Mouse (Mus musculus) embryonic facial prominence, embryonic 11.5 days (tissue): ENCODE measurements at regions not wholly inside any gene's neighbourhood (a gene's known extent, or its start where the extent isn't known, plus 50 kb on each side); places are given as distances from the start of the nearest gene placed in this dataset.

ENCODE experiments used
- ATAC-seq: fragments of 200-750 bp; cut with Nextera tagmentation; replicated peaks from 2 replicates; pipeline ENCODE4 v1.8.0; 2017; ENCODE audit warnings: low read depth; ENCODE audit not compliant: insufficient number of reproducible peaks, low FRiP score, low TSS enrichment
- DNase-seq: peaks from one replicate; pipeline ENCODE4 v3.0.0-alpha.2; 2015; ENCODE audit warnings: low spot score
- H3K27ac ChIP-seq: fragments of 300-500 bp; sonication (generic); replicated peaks from 2 replicates; pipeline ENCODE4 v1.5.1; 2014; ENCODE audit warnings: mild to moderate bottlenecking, low read depth, low read length, control low read depth
- H3K27me3 ChIP-seq: fragments of 300-500 bp; sonication (generic); 2 replicates; pipeline ENCODE4 v1.6.1; 2014; ENCODE audit warnings: mild to moderate bottlenecking, low read length, moderate library complexity, mixed read lengths; ENCODE audit not compliant: control insufficient read depth, insufficient read depth
- H3K36me3 ChIP-seq: fragments of 300-500 bp; sonication (generic); replicated peaks from 2 replicates; pipeline ENCODE4 v1.6.1; 2014; ENCODE audit warnings: low read depth, mild to moderate bottlenecking, low read length, moderate library complexity, mixed read lengths; ENCODE audit not compliant: control insufficient read depth, insufficient read depth
- H3K4me1 ChIP-seq: fragments of 300-500 bp; sonication (generic); 2 replicates; pipeline ENCODE4 v1.6.1; 2014; ENCODE audit warnings: low read length, mixed read lengths; ENCODE audit not compliant: control insufficient read depth, insufficient read depth
- H3K4me2 ChIP-seq: fragments of 300-500 bp; sonication (generic); 2 replicates; pipeline ENCODE4 v1.6.1; 2014; ENCODE audit warnings: low read depth, mild to moderate bottlenecking, control low read depth, low read length, moderate library complexity
- H3K4me3 ChIP-seq: fragments of 300-500 bp; sonication (generic); 2 replicates; pipeline ENCODE4 v1.5.1; 2014; ENCODE audit warnings: low read depth, low read length, control low read depth
- H3K9ac ChIP-seq: fragments of 300-500 bp; sonication (generic); replicated peaks from 2 replicates; pipeline ENCODE4 v1.6.1; 2014; ENCODE audit warnings: mild to moderate bottlenecking, control low read depth, low read length
- H3K9me3 ChIP-seq: fragments of 300-500 bp; sonication (generic); replicated peaks from 2 replicates; pipeline ENCODE4 v1.6.1; 2016; ENCODE audit warnings: mild to moderate bottlenecking, low read length, inconsistent platforms, mixed read lengths; ENCODE audit not compliant: control insufficient read depth
- WGBS: fragments of 180-500 bp; shearing (Covaris S2); extraction: QIAGEN DNeasy Blood & Tissue Kit; methylation state at CpG from one replicate; pipeline ENCODE4 v1.1.7; 2014; 5-methylcytosine and 5-hydroxymethylcytosine counted together

DNA sequence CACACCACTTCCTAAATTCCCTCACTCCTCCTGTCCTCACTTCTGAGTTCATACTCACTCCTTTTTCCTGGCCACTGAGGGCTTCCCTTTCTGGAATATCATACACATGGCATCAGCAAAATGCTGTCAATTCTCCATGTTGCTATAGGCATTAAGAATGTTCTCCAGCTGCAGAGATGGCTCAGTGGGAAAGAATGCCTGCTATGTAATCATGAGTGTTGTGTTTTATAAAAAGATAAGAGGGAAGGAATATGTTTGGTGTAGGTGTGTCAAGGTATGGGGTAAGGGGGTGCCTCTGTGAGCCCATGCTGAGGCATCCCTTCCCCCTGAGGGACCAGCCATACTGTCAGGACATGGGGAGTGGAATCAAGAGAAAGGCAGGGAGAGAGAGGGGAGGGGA, 207.6 kb downstream of the Phlda1 start:
- no peak overlapping the region for H3K4me2 ChIP-seq
- H3K9me3 ChIP-seq: no peaks in the 10 kb centered on the region
- no peaks in the 10 kb centered on the region for H3K27me3 ChIP-seq
- DNase-seq (no peak), ATAC-seq (no peak)
- H3K4me3 ChIP-seq: no peak overlapping the region
- no peaks in the 10 kb centered on the region for H3K36me3 ChIP-seq
- no peaks in the 10 kb centered on the region for H3K4me1 ChIP-seq
- H3K27ac ChIP-seq: no peak overlapping the region
- no peak overlapping the region for H3K9ac ChIP-seq

DNA sequence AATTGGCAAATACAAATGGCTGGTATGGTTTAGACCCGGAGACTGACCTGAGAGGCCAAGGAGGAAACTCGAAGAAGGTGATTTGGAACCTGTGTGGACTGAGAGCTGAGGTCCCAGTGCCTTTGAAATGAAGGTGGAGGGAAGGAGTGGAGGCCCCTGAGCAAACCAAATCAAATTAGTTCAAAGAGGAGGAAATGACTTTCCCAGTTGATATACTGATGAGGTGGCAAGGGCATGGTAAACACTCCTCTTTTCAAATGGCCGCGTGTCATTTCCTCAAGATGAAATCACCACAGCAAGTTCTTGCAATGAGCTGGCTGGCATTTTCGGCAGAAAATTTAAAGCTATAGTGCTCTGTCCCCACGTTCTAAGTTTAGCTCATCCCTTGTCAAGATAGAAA, 209.1 kb downstream of the Phlda1 start:
- Histone ChIP-seq H3K4me1 (no peaks in the 10 kb centered on the region), H3K9ac (no peak overlapping the region), H3K27me3 (no peaks in the 10 kb centered on the region), H3K4me3 (no peak overlapping the region), H3K27ac (no peak overlapping the region), H3K9me3 (no peaks in the 10 kb centered on the region), H3K36me3 (no peaks in the 10 kb centered on the region), H3K4me2 (no peak overlapping the region)
- DNase-seq: no peak
- no peak for ATAC-seq
- 78% methylated on average over 6 of the region's 6 CpGs for WGBS

DNA sequence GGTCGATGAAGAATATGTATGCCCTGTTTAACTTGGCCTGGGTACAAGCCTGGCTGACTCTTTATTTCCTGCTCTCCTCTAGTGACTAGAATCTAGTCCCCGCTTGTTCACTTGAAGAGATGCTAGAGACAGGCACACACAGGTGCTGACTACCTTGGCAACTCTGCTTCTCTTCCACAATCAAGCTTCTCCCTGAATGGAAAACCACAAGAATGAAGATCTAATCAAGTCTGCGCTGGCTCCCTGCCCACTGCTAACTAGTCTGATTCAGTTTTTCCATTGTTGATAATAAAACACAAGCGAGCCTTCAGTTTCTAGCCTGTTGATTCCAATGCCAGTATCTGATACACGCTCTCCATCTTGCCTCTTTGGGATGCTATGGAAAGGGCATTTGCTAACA, 213.5 kb downstream of the Phlda1 start:
- H3K4me2 ChIP-seq: no peak overlapping the region
- H3K4me1 ChIP-seq: no peaks in the 10 kb centered on the region
- no peak overlapping the region for H3K4me3 ChIP-seq
- H3K27ac ChIP-seq: no peak overlapping the region
- no peaks in the 10 kb centered on the region for H3K36me3 ChIP-seq
- H3K9ac ChIP-seq: no peak overlapping the region
- DNase-seq (no peak), ATAC-seq (no peak)
- no peaks in the 10 kb centered on the region for H3K9me3 ChIP-seq
- H3K27me3 ChIP-seq: no peaks in the 10 kb centered on the region
- WGBS: 94% methylated on average over 5 of the region's 5 CpGs

- ATAC-seq (no peak), DNase-seq (no peak)
- H3K4me2 ChIP-seq: no peak overlapping the region
- 76% methylated on average over 5 of the region's 5 CpGs for WGBS
- H3K27me3 ChIP-seq: no peaks in the 10 kb centered on the region
- H3K4me1 ChIP-seq: no peaks in the 10 kb centered on the region
- no peak overlapping the region for H3K4me3 ChIP-seq
- H3K9ac ChIP-seq: no peak overlapping the region
- H3K27ac ChIP-seq: no peak overlapping the region
- no peaks in the 10 kb centered on the region for H3K9me3 ChIP-seq
- H3K36me3 ChIP-seq: no peaks in the 10 kb centered on the region
These were observed 215.0 kb downstream of the Phlda1 start for GRCm38 (mm10) chr10:111721068-111721467.

GRCm38 (mm10) chr10:111723885-111724284, 217.8 kb downstream of the Phlda1 start:
- ATAC-seq (no peak), DNase-seq (no peak)
- Histone ChIP-seq H3K27ac (no peak overlapping the region), H3K9me3 (no peaks in the 10 kb centered on the region), H3K4me3 (no peak overlapping the region), H3K4me2 (no peak overlapping the region), H3K4me1 (no peaks in the 10 kb centered on the region), H3K36me3 (no peaks in the 10 kb centered on the region), H3K27me3 (no peaks in the 10 kb centered on the region), H3K9ac (no peak overlapping the region)
- 75% methylated on average over 2 of the region's 2 CpGs for WGBS

DNA sequence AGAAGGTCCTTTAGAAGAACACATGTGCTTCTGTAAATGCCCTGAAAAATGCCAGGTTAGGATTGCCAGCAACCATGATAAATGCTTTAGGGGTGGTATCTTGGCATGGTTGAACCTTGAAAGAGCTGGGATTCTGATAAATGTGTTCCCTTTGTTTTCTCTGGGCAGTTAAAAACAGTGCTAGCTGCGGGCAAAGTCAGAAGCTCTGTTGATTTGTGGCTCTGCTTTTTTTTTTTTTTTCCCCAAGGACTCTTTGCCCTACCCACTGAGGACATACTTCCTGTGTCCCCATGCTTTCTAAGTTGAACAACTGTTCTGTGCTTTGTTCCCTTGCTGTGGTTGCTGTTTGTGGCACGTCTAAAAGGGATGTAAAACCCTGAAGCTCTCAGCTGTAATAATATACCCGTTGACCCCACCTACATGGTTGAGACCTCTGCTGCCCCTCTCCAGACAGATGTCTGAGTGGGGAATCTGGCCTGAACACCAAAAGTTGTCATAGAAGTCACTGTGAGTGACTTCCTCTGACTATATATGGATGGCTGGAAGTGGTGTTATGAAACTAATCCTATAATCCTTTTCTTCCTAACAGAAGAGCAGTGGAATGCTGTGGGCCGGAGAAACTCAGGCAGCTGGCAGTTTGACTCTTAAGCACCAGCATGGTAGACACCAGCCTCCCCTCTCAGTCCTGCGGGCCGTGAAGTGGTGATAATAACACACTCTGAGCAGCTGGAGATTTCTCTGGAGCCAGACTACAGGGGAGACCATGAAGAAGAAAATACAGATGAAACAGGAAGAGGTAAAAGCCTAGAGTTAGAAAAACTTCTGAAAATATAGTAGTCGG, 218.7 kb downstream of the Phlda1 start:
- Histone ChIP-seq H3K36me3 (no peaks in the 10 kb centered on the region), H3K4me1 (no peaks in the 10 kb centered on the region), H3K4me2 (no peak overlapping the region), H3K27ac (no peak overlapping the region), H3K27me3 (no peaks in the 10 kb centered on the region), H3K4me3 (no peak overlapping the region), H3K9me3 (no peaks in the 10 kb centered on the region), H3K9ac (no peak overlapping the region)
- WGBS: 43% methylated on average over 7 of the region's 7 CpGs
- ATAC-seq (no peak), DNase-seq (no peak)

DNA sequence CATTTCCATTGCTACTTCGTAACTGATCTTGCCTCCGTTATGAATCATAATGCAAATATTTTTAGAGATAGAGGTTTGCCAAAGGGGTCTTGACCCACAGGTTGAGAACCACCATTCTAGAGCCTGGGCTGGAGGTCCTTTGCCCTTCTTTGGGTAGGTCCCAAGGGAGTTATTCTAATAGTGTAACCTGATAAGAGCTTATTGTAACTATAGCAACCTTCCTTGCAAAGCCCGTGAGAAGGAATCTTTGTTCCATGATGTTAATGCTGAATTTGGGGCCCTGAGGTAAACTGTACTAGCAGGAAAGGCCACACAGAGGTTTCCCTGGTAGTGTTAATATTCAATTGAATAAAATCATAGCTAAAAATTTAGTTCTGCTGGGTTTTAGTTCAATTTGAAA, 229.9 kb downstream of the Phlda1 start:
- ATAC-seq (no peak), DNase-seq (peak; percentile 50)
- no peaks in the 10 kb centered on the region for H3K27me3 ChIP-seq
- H3K4me3 ChIP-seq: no peak overlapping the region
- no peak overlapping the region for H3K9ac ChIP-seq
- H3K9me3 ChIP-seq: no peaks in the 10 kb centered on the region
- no peak overlapping the region for H3K27ac ChIP-seq
- no peaks in the 10 kb centered on the region for H3K36me3 ChIP-seq
- 45% methylated on average over 3 of the region's 3 CpGs for WGBS
- H3K4me1 ChIP-seq: no peaks in the 10 kb centered on the region
- no peak overlapping the region for H3K4me2 ChIP-seq

DNA sequence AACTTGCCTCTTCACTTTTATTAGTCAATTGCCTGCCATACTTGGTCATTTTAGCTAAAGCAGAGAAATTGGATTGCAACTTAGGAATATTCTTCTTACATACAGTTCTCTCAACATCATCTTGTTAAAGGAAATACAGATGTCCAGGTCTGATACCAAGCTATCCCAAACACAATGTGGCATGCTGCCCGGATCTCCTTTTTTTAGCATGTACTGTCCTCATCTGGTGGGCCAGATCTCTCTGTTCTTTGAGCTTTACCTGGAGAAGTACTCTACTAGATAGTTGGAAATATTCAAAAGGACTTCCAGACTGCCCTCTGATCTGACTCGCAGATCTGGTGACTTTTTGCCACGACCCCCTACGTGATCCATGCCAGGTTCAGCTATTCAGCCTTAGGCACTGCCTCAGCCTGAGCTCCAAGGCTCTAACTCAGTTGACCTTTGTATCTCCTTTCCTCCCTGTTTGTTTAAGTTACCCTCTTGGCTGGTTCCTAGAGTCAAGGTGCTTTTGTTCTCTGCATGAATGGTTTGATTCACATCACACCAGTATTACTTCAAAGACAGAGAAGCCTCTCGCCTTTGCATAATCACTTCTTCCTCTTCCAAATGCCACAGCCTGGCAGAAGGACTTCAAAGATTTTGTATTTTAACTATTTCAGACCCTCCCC, 232.9 kb upstream of the Krr1 start:
- DNase-seq (no peak), ATAC-seq (no peak)
- Histone ChIP-seq H3K27me3 (no peaks in the 10 kb centered on the region), H3K4me2 (no peak overlapping the region), H3K4me1 (no peaks in the 10 kb centered on the region), H3K4me3 (no peak overlapping the region), H3K27ac (no peak overlapping the region), H3K9me3 (no peaks in the 10 kb centered on the region), H3K9ac (no peak overlapping the region), H3K36me3 (no peaks in the 10 kb centered on the region)
- 21% methylated on average over 5 of the region's 5 CpGs for WGBS
